8 mouse cellular contexts compared by ENCODE assay signal in the genomic region with DNA sequence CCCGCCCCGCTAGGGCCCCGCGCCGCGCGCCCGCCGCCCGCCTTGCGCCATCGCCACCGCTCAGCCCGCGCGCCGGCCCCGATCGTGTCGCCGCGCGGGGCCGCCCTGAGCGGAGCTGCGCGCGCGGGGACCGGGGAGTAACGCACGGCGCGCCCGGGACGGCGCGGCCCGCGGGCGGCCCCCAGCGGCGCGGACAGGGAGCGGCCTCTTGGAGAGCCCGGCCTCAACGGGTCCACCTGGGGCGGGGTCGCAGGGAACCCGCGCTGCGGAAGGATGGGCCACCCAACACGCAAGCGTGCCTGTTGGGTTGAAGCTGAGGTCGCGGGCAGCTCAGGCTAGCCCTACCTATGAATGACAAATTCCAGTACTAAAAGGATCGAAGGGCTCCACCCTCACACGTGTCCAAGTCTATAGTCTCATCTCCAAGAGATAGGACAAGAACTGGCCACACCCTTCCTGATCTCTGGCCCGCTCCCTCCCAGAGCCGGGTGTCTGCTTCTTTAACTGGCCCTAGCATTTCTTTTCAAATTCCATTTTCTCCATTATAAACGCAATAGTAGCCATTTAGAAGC. TPM values are rescaled to one million over a fixed set of nuclear protein-coding genes. Genes with fewer than 3 reads are reported as not detected.
DNase-seq lines count a peak whose midpoint lies in the region; ATAC-seq and TF ChIP-seq lines count a peak whose summit lies in the region.

TSS of gene Adap1 (minus strand) at position 228 of the 572 bp plus-strand sequence.

- peak within 1 kb of the TSS; percentile 60 for H3K9ac ChIP-seq in forebrain, embryonic 12.5 days

- H3K9me3 ChIP-seq in E14TG2a.4 (ENCODE audit: low read length): no peaks in the 10 kb centered on the region
- no peaks in the 10 kb centered on the region for H3K9me3 ChIP-seq in forebrain, embryonic 12.5 days

- WGBS in forebrain, embryonic 12.5 days: 2% methylated on average over 61 of the region's 61 CpGs

- peak; percentile 87 for ATAC-seq in forebrain, embryonic 12.5 days (ENCODE audit: low FRiP score)
- ATAC-seq in hematopoietic stem cell, adult 5-6 weeks (replicated peaks in 1 of 2; ENCODE audit: insufficient read depth in 1 of 2, low FRiP score in 2 of 2, low TSS enrichment in 1 of 2, low read depth in 1 of 2, poor library complexity in 2 of 2, severe bottlenecking in 2 of 2): peak; percentile 40 to 44

- no peak within 1 kb of the TSS for H3K27ac ChIP-seq in forebrain, embryonic 12.5 days

- DNase-seq in adrenal gland, postnatal 36 days: peak; percentile 60 to 83
- DNase-seq in layer of hippocampus, postnatal 14 days (ENCODE audit: low spot score in 2 of 2): peak; percentile 55 to 60
- peak; percentile 69 for DNase-seq in lung, postnatal 10 days
- DNase-seq in right cerebral cortex, adult 18-20 months: peak; percentile 77
- peak; percentile 44 to 54 for DNase-seq in urinary bladder, postnatal 36 days (ENCODE audit: low spot score in 2 of 2)

- TF ChIP-seq CTCF in E14TG2a.4 (conservative IDR thresholded peaks at IDR 0.05; ENCODE audit: low read length): no peak

- peaks cover 22% of the 10 kb centered on the region for H3K27me3 ChIP-seq in E14TG2a.4 (ENCODE audit: insufficient read depth, low read length)
- peaks cover 65% of the 10 kb centered on the region for H3K27me3 ChIP-seq in forebrain, embryonic 12.5 days

- H3K36me3 ChIP-seq in E14TG2a.4 (ENCODE audit: insufficient read depth, low read length): peaks cover 17% of the 10 kb centered on the region
- no peaks in the 10 kb centered on the region for H3K36me3 ChIP-seq in forebrain, embryonic 12.5 days (replicated peaks)

- H3K4me2 ChIP-seq in forebrain, embryonic 12.5 days: peak within 1 kb of the TSS; percentile 98

- H3K4me1 ChIP-seq in E14TG2a.4 (replicated peaks; ENCODE audit: low read depth, low read length): peaks cover 75% of the 10 kb centered on the region
- peaks cover 14% of the 10 kb centered on the region for H3K4me1 ChIP-seq in forebrain, embryonic 12.5 days

- H3K4me3 ChIP-seq in E14TG2a.4 (replicated peaks; ENCODE audit: low read length): peak within 1 kb of the TSS; percentile 86
- H3K4me3 ChIP-seq in forebrain, embryonic 12.5 days (replicated peaks): peak within 1 kb of the TSS; percentile 66

RNA-seq across cellular contexts. Expression of gene Adap1, which starts in this region (rescaled TPM):
- 1 to 10 TPM; 5.0 to 8.5 TPM for total RNA-seq in adrenal gland, postnatal 36 days (2021)
- 2.3 and 3.3 TPM in 2 replicates for polyA plus RNA-seq in forebrain, embryonic 12.5 days (2016; fragmentation: Nextera tagmentation; extraction: Ambion mirVana)
- total RNA-seq in hematopoietic stem cell, adult 5-6 weeks (2017): 19.4 and 29.0 TPM in 2 replicates
- total RNA-seq in layer of hippocampus, postnatal 14 days (2021): 100 to 1,000 TPM; 263 to 264 TPM
